Comparison of ENCODE assay signal across 20 mouse cellular contexts in genomic region chr2:57799279-57799678, GRCm38 (mm10).
"Had no signal": no experiment of that assay in that cellular context is flagged by ENCODE, and none has a peak within 500 bp of the region (broad histone marks: within the 10 kb centered on the region; RNA-seq: fewer than 3 reads in every experiment).

No protein-coding gene starts in this region.

- H3K36me3 ChIP-seq: liver, embryonic 13.5 days; midbrain, embryonic 10.5 days; neural tube, embryonic 12.5 days; neural tube, embryonic 15.5 days had no signal

- H3K27me3 ChIP-seq: liver, embryonic 13.5 days; megakaryocyte, embryonic 14.5 days; neural tube, embryonic 12.5 days; neural tube, embryonic 15.5 days had no signal

- DNase-seq: kidney, adult 18-20 months; kidney, adult 9 months; kidney, postnatal 25 days; layer of hippocampus, postnatal 36 days; liver, embryonic 13.5 days; lung, postnatal 36 days; midbrain, embryonic 14.5 days; right cerebral cortex, adult 18-20 months; right cerebral cortex, postnatal 14 days; right cerebral cortex, postnatal 4 days; thymus, adult 2 months; thymus, postnatal 14 days; thymus, postnatal 4 days had no signal

- H3K4me3 ChIP-seq: left cerebral cortex, adult 2 months; liver, embryonic 13.5 days; megakaryocyte, embryonic 14.5 days; midbrain, embryonic 10.5 days; neural tube, embryonic 12.5 days; neural tube, embryonic 15.5 days had no signal

- H3K27ac ChIP-seq: left cerebral cortex, adult 2 months; liver, embryonic 13.5 days; midbrain, embryonic 10.5 days; neural tube, embryonic 12.5 days; neural tube, embryonic 15.5 days had no signal

- H3K4me1 ChIP-seq: liver, embryonic 13.5 days; megakaryocyte, embryonic 14.5 days; midbrain, embryonic 10.5 days; neural tube, embryonic 12.5 days; neural tube, embryonic 15.5 days had no signal

- H3K9ac ChIP-seq: liver, embryonic 13.5 days; neural tube, embryonic 12.5 days; neural tube, embryonic 15.5 days had no signal

- ATAC-seq: hindbrain, embryonic 16.5 days; lung, postnatal 0 days had no signal

- H3K9me3 ChIP-seq: liver, embryonic 13.5 days; megakaryocyte, embryonic 14.5 days; midbrain, embryonic 10.5 days; neural tube, embryonic 12.5 days; neural tube, embryonic 15.5 days had no signal

- H3K4me2 ChIP-seq: liver, embryonic 13.5 days; neural tube, embryonic 12.5 days; neural tube, embryonic 15.5 days had no signal
